Mouse (Mus musculus) midbrain, embryonic 16.5 days (tissue): ENCODE measurements around the gene Ash1l. TPM values are rescaled to one million over a fixed set of nuclear protein-coding genes. Genes with fewer than 3 reads are reported as not detected.
"Not testable (repeated sequence)": the region's sequence is repeated elsewhere in the genome, so short reads cannot be mapped to it uniquely, and the experiment has no call there.

ENCODE experiments used
- ATAC-seq: fragments of 200-750 bp; cut with Nextera tagmentation; 2 replicates; pipeline ENCODE4 v1.8.0; 2017; ENCODE audit warnings: moderate TSS enrichment
- H3K27ac ChIP-seq: fragments of 300-500 bp; sonication (generic); 2 replicates; pipeline ENCODE4 v1.5.1; 2014; ENCODE audit warnings: mild to moderate bottlenecking, low read length, mixed read lengths
- H3K27me3 ChIP-seq: fragments of 300-500 bp; sonication (generic); 2 replicates; pipeline ENCODE4 v1.6.1; 2014; ENCODE audit warnings: low read depth, low read length, mixed read lengths; ENCODE audit not compliant: control insufficient read depth, insufficient read depth
- H3K36me3 ChIP-seq: fragments of 300-500 bp; sonication (generic); 2 replicates; pipeline ENCODE4 v1.6.1; 2014; ENCODE audit warnings: mild to moderate bottlenecking, low read length, moderate library complexity, mixed read lengths; ENCODE audit not compliant: control insufficient read depth, insufficient read depth
- H3K4me1 ChIP-seq: fragments of 300-500 bp; sonication (generic); 2 replicates; pipeline ENCODE4 v1.6.1; 2014; ENCODE audit warnings: mild to moderate bottlenecking, low read length, mixed read lengths; ENCODE audit not compliant: control insufficient read depth, insufficient read depth
- H3K4me2 ChIP-seq: fragments of 300-500 bp; sonication (generic); 2 replicates; pipeline ENCODE4 v1.6.1; 2014; ENCODE audit warnings: mild to moderate bottlenecking, low read length, mixed read lengths
- H3K4me3 ChIP-seq: fragments of 300-500 bp; sonication (generic); 2 replicates; pipeline ENCODE4 v1.5.1; 2014; ENCODE audit warnings: low read depth, mild to moderate bottlenecking, low read length, moderate library complexity, mixed read lengths
- H3K9ac ChIP-seq: fragments of 300-500 bp; sonication (generic); 2 replicates; pipeline ENCODE4 v1.6.1; 2014; ENCODE audit warnings: low read depth, low read length, mixed read lengths
- H3K9me3 ChIP-seq: fragments of 300-500 bp; sonication (generic); replicated peaks from 2 replicates; pipeline ENCODE4 v1.6.1; 2014; ENCODE audit warnings: mild to moderate bottlenecking, low read length, mixed read lengths; ENCODE audit not compliant: control insufficient read depth, poor library complexity, severe bottlenecking
- WGBS: fragments of 180-500 bp; shearing (Covaris S2); extraction: QIAGEN DNeasy Blood & Tissue Kit; methylation state at CpG from one replicate; pipeline ENCODE4 v1.1.7; 2014; 5-methylcytosine and 5-hydroxymethylcytosine counted together
- polyA plus RNA-seq: library from polyadenylated mRNA; unstranded; fragments of >200 nt; fragmentation: Nextera tagmentation; extraction: Ambion mirVana; gene quantifications from 2 replicates; pipeline ENCODE4 v1.2.1, GENCODE M21; 2015

Ash1l gene
- polyA plus RNA-seq, 1 experiment from 2014 or later, result 19.0 TPM

- no peaks in the 10 kb centered on the region for H3K27me3 ChIP-seq
- H3K4me2 ChIP-seq, result peak overlapping the region; percentile 56
- peak overlapping the region; percentile 97 for H3K27ac ChIP-seq
- peak; percentile 93 for ATAC-seq
- WGBS, result under 1% methylated on average over 54 of the region's 92 CpGs
- H3K9me3 ChIP-seq, result no peaks in the 10 kb centered on the region
- peak overlapping the region; percentile 89 for H3K4me3 ChIP-seq
- H3K9ac ChIP-seq, result peak overlapping the region; percentile 85
- H3K36me3 ChIP-seq, result no peaks in the 10 kb centered on the region
- peaks cover 39% of the 10 kb centered on the region for H3K4me1 ChIP-seq
Measured at GRCm38 (mm10) chr3:88949786-88950575, 441 bp upstream of the Ash1l start.

GRCm38 (mm10) chr3:88951327-88951800 is 942 bp downstream of the Ash1l start:
- H3K4me3 ChIP-seq, result peak overlapping the region; percentile 89
- peak overlapping the region; percentile 77 for H3K4me2 ChIP-seq
- 2% methylated on average over 5 of the region's 5 CpGs for WGBS
- H3K27me3 ChIP-seq, result no peaks in the 10 kb centered on the region
- peak overlapping the region; percentile 85 for H3K9ac ChIP-seq
- H3K4me1 ChIP-seq, result peaks cover 39% of the 10 kb centered on the region
- H3K27ac ChIP-seq, result peak overlapping the region; percentile 97
- no peak for ATAC-seq
- H3K9me3 ChIP-seq, result no peaks in the 10 kb centered on the region
- no peaks in the 10 kb centered on the region for H3K36me3 ChIP-seq

- H3K4me1 ChIP-seq, result peaks cover 32% of the 10 kb centered on the region
- no peak overlapping the region for H3K27ac ChIP-seq
- no peaks in the 10 kb centered on the region for H3K36me3 ChIP-seq
- H3K9me3 ChIP-seq, result no peaks in the 10 kb centered on the region
- H3K4me2 ChIP-seq, result no peak overlapping the region
- no peak for ATAC-seq
- no peak overlapping the region for H3K9ac ChIP-seq
- 83% methylated on average over 4 of the region's 4 CpGs for WGBS
- H3K4me3 ChIP-seq, result no peak overlapping the region
- H3K27me3 ChIP-seq, result no peaks in the 10 kb centered on the region
Measured at GRCm38 (mm10) chr3:88953246-88953645, 2.8 kb downstream of the Ash1l start.

GRCm38 (mm10) chr3:88953736-88954135 is 3.3 kb downstream of the Ash1l start:
- peaks cover 27% of the 10 kb centered on the region for H3K4me1 ChIP-seq
- no peaks in the 10 kb centered on the region for H3K36me3 ChIP-seq
- no peaks in the 10 kb centered on the region for H3K27me3 ChIP-seq
- no peak overlapping the region for H3K27ac ChIP-seq
- H3K9ac ChIP-seq, result no peak overlapping the region
- ATAC-seq, result no peak
- H3K9me3 ChIP-seq, result no peaks in the 10 kb centered on the region
- no peak overlapping the region for H3K4me2 ChIP-seq
- no peak overlapping the region for H3K4me3 ChIP-seq

- H3K4me2 ChIP-seq, H3K4me3 ChIP-seq, H3K27me3 ChIP-seq, H3K9ac ChIP-seq, H3K9me3 ChIP-seq, H3K4me1 ChIP-seq, H3K27ac ChIP-seq, ATAC-seq, H3K36me3 ChIP-seq: not testable (repeated sequence)
Measured at GRCm38 (mm10) chr3:88963211-88963610, 12.8 kb downstream of the Ash1l start.

- peaks cover 6% of the 10 kb centered on the region; the same call in 1 of the 2 replicates for H3K4me1 ChIP-seq
- H3K9me3 ChIP-seq, result no peaks in the 10 kb centered on the region
- no peaks in the 10 kb centered on the region for H3K27me3 ChIP-seq
- H3K27ac ChIP-seq, result no peak overlapping the region
- H3K36me3 ChIP-seq, result no peaks in the 10 kb centered on the region
- no peak overlapping the region for H3K4me2 ChIP-seq
- ATAC-seq, result no peak
- H3K9ac ChIP-seq, result no peak overlapping the region
- 87% methylated on average over 2 of the region's 2 CpGs for WGBS
- no peak overlapping the region for H3K4me3 ChIP-seq
Measured at GRCm38 (mm10) chr3:88975012-88975411, 24.6 kb downstream of the Ash1l start.

- Histone ChIP-seq H3K4me3 (no peak overlapping the region), H3K4me2 (no peak overlapping the region), H3K4me1 (no peaks in the 10 kb centered on the region), H3K36me3 (peaks cover 13% of the 10 kb centered on the region), H3K9me3 (no peaks in the 10 kb centered on the region), H3K9ac (no peak overlapping the region), H3K27ac (no peak overlapping the region), H3K27me3 (no peaks in the 10 kb centered on the region)
- no peak for ATAC-seq
- WGBS, result 81% methylated on average over 8 of the region's 8 CpGs
Measured at GRCm38 (mm10) chr3:88981206-88982010, 31.0 kb downstream of the Ash1l start.

- H3K9me3 ChIP-seq, result no peaks in the 10 kb centered on the region
- no peak overlapping the region for H3K4me2 ChIP-seq
- no peak for ATAC-seq
- H3K9ac ChIP-seq, result no peak overlapping the region
- 57% methylated on average over 4 of the region's 4 CpGs for WGBS
- no peaks in the 10 kb centered on the region for H3K4me1 ChIP-seq
- no peak overlapping the region for H3K4me3 ChIP-seq
- H3K27ac ChIP-seq, result no peak overlapping the region
- peaks cover 13% of the 10 kb centered on the region for H3K36me3 ChIP-seq
- H3K27me3 ChIP-seq, result no peaks in the 10 kb centered on the region
Measured at GRCm38 (mm10) chr3:88983921-88984381, 33.5 kb downstream of the Ash1l start.

GRCm38 (mm10) chr3:88992793-88993192 is 42.4 kb downstream of the Ash1l start:
- H3K4me2 ChIP-seq, result no peak overlapping the region
- H3K27me3 ChIP-seq, result no peaks in the 10 kb centered on the region
- WGBS, result 84% methylated on average over 2 of the region's 2 CpGs
- ATAC-seq, result no peak
- no peaks in the 10 kb centered on the region for H3K36me3 ChIP-seq
- H3K4me3 ChIP-seq, result no peak overlapping the region
- no peaks in the 10 kb centered on the region for H3K9me3 ChIP-seq
- H3K27ac ChIP-seq, result no peak overlapping the region
- no peaks in the 10 kb centered on the region for H3K4me1 ChIP-seq
- no peak overlapping the region for H3K9ac ChIP-seq
